Mouse (Mus musculus): ENCODE data around the gene Dmbt1. TPM values are rescaled to one million over a fixed set of nuclear protein-coding genes. Genes with fewer than 3 reads are reported as not detected.

Gene Dmbt1
- total RNA-seq, 2 experiments from 2014 or later, result not detected

GRCm38 (mm10) chr7:131169099-131169498, 137.2 kb downstream of the Dmbt1 start:
- ATAC-seq (replicated peaks; ENCODE audit: low FRiP score, poor library complexity, severe bottlenecking), result no peak

Other genes starting within 250 kb of the Dmbt1 start
- gene Plekha1, start 166.3 kb upstream of the Dmbt1 start, total RNA-seq (2015; ENCODE audit: low replicate concordance), result 2.9 TPM in 2 replicates
- gene Plekha1, start 166.3 kb upstream of the Dmbt1 start, total RNA-seq (2017; ENCODE audit: low replicate concordance), result 1.9 and 3.4 TPM in 2 replicates
- gene Htra1, start 95.9 kb upstream of the Dmbt1 start, total RNA-seq (2015; ENCODE audit: low replicate concordance), result not detected in 2 replicates
- gene Htra1, start 95.9 kb upstream of the Dmbt1 start, total RNA-seq (2017; ENCODE audit: low replicate concordance), result not detected in 2 replicates
- gene 4933402N03Rik, start 114.3 kb downstream of the Dmbt1 start, total RNA-seq (2015; ENCODE audit: low replicate concordance), result not detected in 2 replicates
- not detected in 2 replicates for gene 4933402N03Rik, start 114.3 kb downstream of the Dmbt1 start, total RNA-seq (2017; ENCODE audit: low replicate concordance)
- gene 5430419D17Rik, start 142.3 kb downstream of the Dmbt1 start, total RNA-seq (2015; ENCODE audit: low replicate concordance), result not detected in 2 replicates
- not detected in 2 replicates for gene 5430419D17Rik, start 142.3 kb downstream of the Dmbt1 start, total RNA-seq (2017; ENCODE audit: low replicate concordance)